Mouse (Mus musculus) heart, embryonic 13.5 days (tissue): ENCODE results near the gene Msx1. TPM values are rescaled to one million over a fixed set of nuclear protein-coding genes. Genes with fewer than 3 reads are reported as not detected.
A peak's percentile ranks its signal among the peaks of the same experiment; 100 is the strongest.

Source experiments
- ATAC-seq: fragments of 200-750 bp; cut with Nextera tagmentation; 2 replicates; pipeline ENCODE4 v1.8.0; 2017; ENCODE audit warnings: moderate TSS enrichment; ENCODE audit not compliant: insufficient number of reproducible peaks, low FRiP score, low TSS enrichment; ENCODE audit errors: extremely low read depth
- H3K27ac ChIP-seq: fragments of 300-500 bp; sonication (generic); replicated peaks from 2 replicates; pipeline ENCODE4 v1.5.1; 2015; ENCODE audit warnings: moderate library complexity, mild to moderate bottlenecking, inconsistent platforms
- H3K27me3 ChIP-seq: fragments of 300-500 bp; sonication (generic); replicated peaks from 2 replicates; pipeline ENCODE4 v1.6.1; 2015; ENCODE audit warnings: mild to moderate bottlenecking, inconsistent platforms
- H3K36me3 ChIP-seq: fragments of 300-500 bp; sonication (generic); 2 replicates; pipeline ENCODE4 v1.6.1; 2015; ENCODE audit warnings: mild to moderate bottlenecking, inconsistent platforms
- H3K4me1 ChIP-seq: fragments of 300-500 bp; sonication (generic); 2 replicates; pipeline ENCODE4 v1.6.1; 2015; ENCODE audit warnings: inconsistent platforms
- H3K4me2 ChIP-seq: fragments of 300-500 bp; sonication (generic); 2 replicates; pipeline ENCODE4 v1.6.1; 2015; ENCODE audit warnings: inconsistent platforms, mild to moderate bottlenecking, moderate library complexity
- H3K4me3 ChIP-seq: fragments of 300-500 bp; sonication (generic); 2 replicates; pipeline ENCODE4 v1.5.1; 2015; ENCODE audit warnings: moderate library complexity, mild to moderate bottlenecking, inconsistent platforms
- H3K9ac ChIP-seq: fragments of 300-500 bp; sonication (generic); 2 replicates; pipeline ENCODE4 v1.6.1; 2015; ENCODE audit warnings: inconsistent platforms, mild to moderate bottlenecking, moderate library complexity
- H3K9me3 ChIP-seq: fragments of 300-500 bp; sonication (generic); 2 replicates; pipeline ENCODE4 v1.6.1; 2016; ENCODE audit warnings: inconsistent platforms
- WGBS: fragments of 180-500 bp; shearing (Covaris S2); methylation state at CpG from one replicate; pipeline ENCODE4 v1.1.7; 2015; ENCODE audit warnings: mixed read lengths; 5-methylcytosine and 5-hydroxymethylcytosine counted together
- polyA plus RNA-seq: library from polyadenylated mRNA; unstranded; fragments of >200 nt; fragmentation: Nextera tagmentation; extraction: Ambion mirVana; gene quantifications from 2 replicates; pipeline ENCODE4 v1.2.1, GENCODE M21; 2015

Gene Msx1
- polyA plus RNA-seq, 1 experiment from 2014 or later = 8.6 TPM

- WGBS = 6% methylated on average over 34 of the region's 34 CpGs
- peaks cover 23% of the 10 kb centered on the region for H3K4me1 ChIP-seq
- ATAC-seq = no peak
- no peak overlapping the region for H3K27ac ChIP-seq
- H3K9me3 ChIP-seq = no peaks in the 10 kb centered on the region
- H3K4me3 ChIP-seq = peak overlapping the region; percentile 40
- H3K9ac ChIP-seq = no peak overlapping the region; the same call in 1 of the 2 replicates
- H3K27me3 ChIP-seq = peaks cover 99% of the 10 kb centered on the region
- H3K36me3 ChIP-seq = no peaks in the 10 kb centered on the region
- peak overlapping the region; percentile 60 for H3K4me2 ChIP-seq
Observed at GRCm38 (mm10) chr5:37817658-37818532, 6.5 kb downstream of the Msx1 start.

DNA sequence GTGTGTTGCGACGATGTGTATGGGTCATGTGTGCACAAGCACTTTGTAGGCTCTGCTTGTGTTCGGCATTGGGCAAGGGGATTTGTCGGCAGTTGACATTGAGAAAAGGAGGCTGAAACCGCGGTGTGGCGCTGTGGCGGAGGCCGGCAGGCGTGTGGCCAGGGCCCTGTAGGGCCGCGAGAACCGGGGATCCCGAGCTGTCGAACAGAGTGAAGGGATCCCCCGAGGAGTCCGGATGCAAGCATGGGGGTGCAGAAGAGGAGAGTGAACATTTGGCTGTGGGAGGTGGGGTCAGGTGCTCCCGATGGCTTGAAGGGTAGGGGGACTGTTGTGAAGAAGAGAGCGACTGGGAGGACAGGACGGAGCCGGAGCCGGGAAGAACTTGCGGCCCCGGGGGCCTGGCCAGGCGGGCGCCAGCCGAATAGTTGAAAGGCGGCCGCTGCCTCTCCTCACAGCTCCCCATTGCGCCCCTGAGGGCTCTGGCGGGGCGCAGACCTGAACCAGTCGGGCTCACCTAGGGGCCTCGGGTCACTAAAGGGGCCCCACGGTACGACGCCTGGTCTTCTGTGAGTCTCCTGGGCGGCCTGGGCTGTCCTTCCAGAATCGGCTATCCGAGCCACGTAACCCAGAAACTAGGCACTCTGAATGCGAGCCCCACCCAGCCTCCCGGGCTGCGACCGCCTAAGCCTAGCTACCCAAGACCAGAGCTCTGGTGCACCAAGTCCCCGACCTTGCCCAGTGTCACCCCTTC, 7.3 kb downstream of the Msx1 start:
- Histone ChIP-seq H3K9me3 (no peaks in the 10 kb centered on the region), H3K27me3 (peaks cover 96% of the 10 kb centered on the region), H3K4me2 (peak overlapping the region; percentile 60), H3K4me3 (peak overlapping the region; percentile 40), H3K4me1 (peaks cover 23% of the 10 kb centered on the region), H3K9ac (peak overlapping the region; percentile 56), H3K27ac (no peak overlapping the region), H3K36me3 (no peaks in the 10 kb centered on the region)
- under 1% methylated on average over 46 of the region's 46 CpGs for WGBS
- ATAC-seq = 0 out of 2 replicates have a peak, but pooled peaks have one; percentile 19

GRCm38 (mm10) chr5:37815909-37816308, 8.5 kb downstream of the Msx1 start:
- Histone ChIP-seq H3K9ac (no peak overlapping the region), H3K4me1 (peaks cover 17% of the 10 kb centered on the region), H3K9me3 (no peaks in the 10 kb centered on the region), H3K27ac (no peak overlapping the region), H3K36me3 (no peaks in the 10 kb centered on the region), H3K4me2 (no peak overlapping the region), H3K4me3 (no peak overlapping the region), H3K27me3 (peaks cover 84% of the 10 kb centered on the region)
- ATAC-seq = no peak
- WGBS = 74% methylated on average over 4 of the region's 4 CpGs

GRCm38 (mm10) chr5:37814169-37814568, 10.2 kb downstream of the Msx1 start:
- no peaks in the 10 kb centered on the region for H3K36me3 ChIP-seq
- H3K27me3 ChIP-seq = peaks cover 71% of the 10 kb centered on the region
- H3K27ac ChIP-seq = no peak overlapping the region
- H3K9me3 ChIP-seq = no peaks in the 10 kb centered on the region
- no peak overlapping the region for H3K4me2 ChIP-seq
- ATAC-seq = no peak
- peaks cover 17% of the 10 kb centered on the region for H3K4me1 ChIP-seq
- H3K9ac ChIP-seq = no peak overlapping the region
- H3K4me3 ChIP-seq = no peak overlapping the region

DNA sequence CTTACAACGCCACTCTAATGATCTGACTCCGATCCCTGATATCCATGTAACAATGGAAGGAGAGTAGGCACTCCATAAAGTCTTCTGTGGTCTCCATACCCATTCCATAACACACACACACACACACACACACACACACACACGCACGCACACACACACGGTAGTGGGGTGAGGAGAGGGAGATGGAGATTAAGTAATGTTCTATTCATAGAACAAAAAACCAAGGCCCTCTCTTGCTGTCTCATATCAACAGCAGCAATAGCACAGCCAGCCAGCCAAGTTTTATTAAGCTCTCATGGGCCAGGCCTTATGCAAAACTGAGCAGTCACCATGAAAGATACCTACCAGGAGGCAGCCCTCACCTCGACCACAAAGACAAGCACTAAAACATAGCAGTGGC, 19.1 kb downstream of the Msx1 start:
- no peak overlapping the region for H3K4me3 ChIP-seq
- peaks cover 13% of the 10 kb centered on the region; the same call in 1 of the 2 replicates for H3K27me3 ChIP-seq
- H3K27ac ChIP-seq = peak overlapping the region; percentile 68
- 55% methylated on average over 6 of the region's 6 CpGs for WGBS
- H3K9ac ChIP-seq = no peak overlapping the region
- no peaks in the 10 kb centered on the region for H3K36me3 ChIP-seq
- ATAC-seq = no peak
- no peak overlapping the region for H3K4me2 ChIP-seq
- no peaks in the 10 kb centered on the region for H3K9me3 ChIP-seq
- H3K4me1 ChIP-seq = peaks cover 14% of the 10 kb centered on the region

DNA sequence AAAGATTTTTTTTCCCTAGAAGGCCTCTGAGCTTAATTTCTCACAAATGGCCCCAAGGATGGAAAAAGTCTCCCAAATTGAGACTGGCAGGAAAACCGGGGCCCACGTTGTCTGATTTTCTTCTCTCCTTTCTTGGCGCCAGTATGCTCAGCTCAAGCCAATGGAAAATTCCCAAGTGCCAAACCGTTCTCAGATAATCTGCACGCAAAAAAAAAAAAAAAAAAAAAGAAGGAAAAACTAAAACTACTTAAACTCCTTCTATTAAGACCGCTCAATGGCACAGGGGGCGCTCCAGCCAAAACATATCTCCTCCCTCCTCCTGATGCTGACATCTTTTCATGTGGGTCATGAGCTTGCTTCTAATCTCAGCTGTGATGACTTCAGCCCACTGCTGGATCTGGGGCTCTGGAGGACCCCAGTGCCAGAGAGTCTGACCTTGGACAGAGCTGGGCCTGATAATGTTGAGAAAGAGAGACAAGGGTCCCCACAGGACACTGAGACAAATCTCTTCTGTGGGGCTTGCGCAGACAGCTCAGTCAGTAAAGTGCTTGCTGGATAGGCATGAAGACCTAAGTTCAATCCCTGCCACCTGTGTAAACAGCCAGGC, 19.8 kb downstream of the Msx1 start:
- Histone ChIP-seq H3K4me3 (no peak overlapping the region), H3K36me3 (no peaks in the 10 kb centered on the region), H3K27me3 (peaks cover 13% of the 10 kb centered on the region; the same call in 1 of the 2 replicates), H3K27ac (peak overlapping the region; percentile 68), H3K9ac (no peak overlapping the region), H3K9me3 (no peaks in the 10 kb centered on the region), H3K4me2 (no peak overlapping the region), H3K4me1 (peaks cover 14% of the 10 kb centered on the region)
- WGBS = 48% methylated on average over 8 of the region's 8 CpGs
- ATAC-seq = no peak; the same call in 1 of the 2 replicates

- no peak for ATAC-seq
Observed at GRCm38 (mm10) chr5:37797251-37797650, 27.1 kb downstream of the Msx1 start.

DNA sequence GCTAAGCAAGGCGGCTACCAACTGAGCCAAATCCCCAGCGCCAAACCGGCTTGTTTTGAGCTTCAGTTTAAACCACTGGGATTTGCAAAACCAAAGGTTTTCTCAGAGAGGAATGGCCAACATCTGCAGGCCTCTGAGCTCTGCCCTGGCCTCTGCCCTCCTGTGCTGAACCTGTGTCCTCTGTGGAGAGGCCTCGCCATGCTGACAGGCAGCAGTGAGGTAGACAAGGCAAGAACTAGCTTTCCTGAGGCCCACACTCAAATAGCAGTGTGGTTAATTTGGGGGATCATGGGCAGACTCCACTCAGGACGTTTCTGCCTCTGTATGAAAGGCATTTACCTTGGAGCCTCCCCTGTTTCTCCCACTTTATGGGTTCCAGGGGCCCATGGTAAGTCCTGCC, 27.6 kb downstream of the Msx1 start:
- 79% methylated on average over 5 of the region's 5 CpGs for WGBS
- Histone ChIP-seq H3K36me3 (no peaks in the 10 kb centered on the region), H3K27me3 (no peaks in the 10 kb centered on the region), H3K27ac (no peak overlapping the region), H3K4me1 (no peaks in the 10 kb centered on the region), H3K9me3 (no peaks in the 10 kb centered on the region), H3K9ac (no peak overlapping the region), H3K4me3 (no peak overlapping the region), H3K4me2 (no peak overlapping the region)
- ATAC-seq = no peak

More at GRCm38 (mm10) chr5:37797251-37797650, 27.1 kb downstream of the Msx1 start:
- Histone ChIP-seq H3K36me3 (no peaks in the 10 kb centered on the region), H3K27me3 (no peaks in the 10 kb centered on the region), H3K27ac (no peak overlapping the region), H3K9me3 (no peaks in the 10 kb centered on the region), H3K4me1 (no peaks in the 10 kb centered on the region), H3K9ac (no peak overlapping the region), H3K4me2 (no peak overlapping the region), H3K4me3 (no peak overlapping the region)
- 58% methylated on average over 6 of the region's 6 CpGs for WGBS

- H3K4me1 ChIP-seq = no peaks in the 10 kb centered on the region
- H3K27ac ChIP-seq = no peak overlapping the region
- no peaks in the 10 kb centered on the region for H3K36me3 ChIP-seq
- no peak overlapping the region for H3K4me2 ChIP-seq
- no peak overlapping the region for H3K9ac ChIP-seq
- no peaks in the 10 kb centered on the region for H3K9me3 ChIP-seq
- H3K27me3 ChIP-seq = no peaks in the 10 kb centered on the region
- ATAC-seq = no peak
- H3K4me3 ChIP-seq = no peak overlapping the region
- WGBS = 76% methylated on average over 6 of the region's 6 CpGs
Observed at GRCm38 (mm10) chr5:37795691-37796090, 28.7 kb downstream of the Msx1 start.

DNA sequence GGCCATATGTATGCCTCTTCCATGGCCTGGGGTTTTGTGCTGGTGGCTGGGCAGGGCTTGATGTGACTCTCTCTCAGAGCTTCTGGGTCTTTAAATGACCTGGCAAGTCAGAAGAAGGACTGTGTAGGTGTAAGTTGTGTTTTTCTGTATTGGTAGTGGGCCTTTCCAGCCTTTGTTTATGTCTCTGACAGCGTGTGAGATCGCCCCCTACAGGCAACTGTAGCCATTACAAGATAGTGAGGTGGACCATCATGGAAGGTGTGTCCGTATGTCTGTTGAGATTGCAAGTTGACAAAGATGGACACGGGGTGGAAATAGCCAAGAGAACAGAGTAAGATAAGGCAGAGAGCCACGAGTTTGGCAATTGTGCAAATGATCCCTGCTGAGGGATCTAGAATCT, 32.2 kb downstream of the Msx1 start:
- H3K27me3 ChIP-seq = no peaks in the 10 kb centered on the region
- H3K36me3 ChIP-seq = no peaks in the 10 kb centered on the region
- H3K27ac ChIP-seq = no peak overlapping the region
- H3K9me3 ChIP-seq = no peaks in the 10 kb centered on the region
- no peak overlapping the region for H3K9ac ChIP-seq
- ATAC-seq = no peak
- WGBS = 43% methylated on average over 5 of the region's 5 CpGs
- no peaks in the 10 kb centered on the region for H3K4me1 ChIP-seq
- no peak overlapping the region for H3K4me2 ChIP-seq
- H3K4me3 ChIP-seq = no peak overlapping the region

GRCm38 (mm10) chr5:37784847-37785391, 39.5 kb downstream of the Msx1 start:
- H3K4me2 ChIP-seq = no peak overlapping the region
- no peak for ATAC-seq
- H3K9me3 ChIP-seq = no peaks in the 10 kb centered on the region
- H3K27ac ChIP-seq = no peak overlapping the region
- no peaks in the 10 kb centered on the region for H3K4me1 ChIP-seq
- no peak overlapping the region for H3K9ac ChIP-seq
- no peak overlapping the region for H3K4me3 ChIP-seq
- H3K36me3 ChIP-seq = no peaks in the 10 kb centered on the region
- WGBS = 57% methylated on average over 9 of the region's 9 CpGs
- H3K27me3 ChIP-seq = 0 out of 2 replicates have a peak, but pooled peaks cover 5% of the 10 kb centered on the region
